Comparison of ENCODE assay signal across 16 mouse cellular contexts in the genomic region with DNA sequence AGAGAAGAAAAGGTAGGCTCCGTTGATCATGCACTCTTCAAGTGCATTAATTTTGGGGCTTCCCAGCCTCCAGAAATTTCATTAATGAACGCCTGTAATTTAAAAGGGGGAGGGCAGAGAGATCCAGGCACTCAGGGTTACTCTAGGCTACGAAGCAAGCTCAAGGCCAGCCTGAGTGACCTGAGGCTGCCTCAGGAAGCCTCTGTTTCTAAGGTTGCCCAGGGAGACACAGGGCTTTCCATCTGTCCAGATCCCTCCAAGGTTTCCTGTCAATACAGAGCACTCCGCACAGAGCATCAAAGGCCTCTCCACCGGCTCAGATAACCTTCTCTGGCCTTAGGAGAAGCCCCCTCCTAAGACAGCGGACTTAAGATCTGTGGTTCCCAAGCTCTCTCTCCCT.
DNase-seq lines count a peak whose midpoint lies in the region; ATAC-seq and TF ChIP-seq lines count a peak whose summit lies in the region.
"Had no signal": no experiment of that assay in that cellular context is flagged by ENCODE, and none has a peak within 500 bp of the region (broad histone marks: within the 10 kb centered on the region; RNA-seq: fewer than 3 reads in every experiment).

No protein-coding gene starts in this region.

- ATAC-seq in forebrain, embryonic 15.5 days (replicated peaks) = no peak
- ATAC-seq in forebrain, embryonic 14.5 days = no peak
- no peak for ATAC-seq in kidney, postnatal 0 days (replicated peaks; ENCODE audit: low FRiP score, low read depth)
- ATAC-seq in midbrain, embryonic 11.5 days (ENCODE audit: low FRiP score) = no peak
- no peak for ATAC-seq in midbrain, postnatal 0 days (ENCODE audit: low FRiP score)
- ATAC-seq: intestine, embryonic 15.5 days had no signal

- peaks cover 20% of the 10 kb centered on the region; the same call in 1 of the 2 replicates for H3K4me1 ChIP-seq in forebrain, embryonic 15.5 days
- no peaks in the 10 kb centered on the region for H3K4me1 ChIP-seq in forebrain, embryonic 14.5 days (ENCODE audit: control insufficient read depth, insufficient read depth, low read length)
- 0 out of 2 replicates have a peak, but pooled peaks cover 5% of the 10 kb centered on the region for H3K4me1 ChIP-seq in kidney, postnatal 0 days (replicated peaks; ENCODE audit: insufficient read depth, low read length)
- H3K4me1 ChIP-seq in midbrain, embryonic 11.5 days (ENCODE audit: control insufficient read depth, insufficient read depth, low read length) = no peaks in the 10 kb centered on the region
- H3K4me1 ChIP-seq in midbrain, postnatal 0 days (ENCODE audit: insufficient read depth, low read length) = no peaks in the 10 kb centered on the region
- H3K4me1 ChIP-seq: intestine, embryonic 15.5 days had no signal

- H3K27me3 ChIP-seq in forebrain, embryonic 15.5 days = no peaks in the 10 kb centered on the region
- H3K27me3 ChIP-seq in forebrain, embryonic 14.5 days (replicated peaks; ENCODE audit: control insufficient read depth, insufficient read depth, low read length) = no peaks in the 10 kb centered on the region
- no peaks in the 10 kb centered on the region for H3K27me3 ChIP-seq in kidney, postnatal 0 days (ENCODE audit: insufficient read depth, low read length)
- no peaks in the 10 kb centered on the region for H3K27me3 ChIP-seq in midbrain, embryonic 11.5 days (ENCODE audit: control insufficient read depth, insufficient read depth, low read length)
- H3K27me3 ChIP-seq in midbrain, postnatal 0 days (ENCODE audit: insufficient read depth, low read length) = no peaks in the 10 kb centered on the region
- H3K27me3 ChIP-seq: embryonic facial prominence, embryonic 12.5 days; intestine, embryonic 15.5 days had no signal

- H3K9me3 ChIP-seq in forebrain, embryonic 15.5 days = no peaks in the 10 kb centered on the region
- H3K9me3 ChIP-seq in forebrain, embryonic 14.5 days (replicated peaks; ENCODE audit: control insufficient read depth, low read length) = no peaks in the 10 kb centered on the region
- no peaks in the 10 kb centered on the region for H3K9me3 ChIP-seq in kidney, postnatal 0 days (replicated peaks; ENCODE audit: low read length)
- H3K9me3 ChIP-seq in midbrain, embryonic 11.5 days (ENCODE audit: control insufficient read depth, low read length) = no peaks in the 10 kb centered on the region
- no peaks in the 10 kb centered on the region for H3K9me3 ChIP-seq in midbrain, postnatal 0 days (ENCODE audit: low read length)
- H3K9me3 ChIP-seq: embryonic facial prominence, embryonic 12.5 days; heart, embryonic 10.5 days; intestine, embryonic 15.5 days had no signal

- no peak overlapping the region for H3K4me2 ChIP-seq in forebrain, embryonic 15.5 days (replicated peaks)
- no peak overlapping the region for H3K4me2 ChIP-seq in forebrain, embryonic 14.5 days (ENCODE audit: low read length)
- H3K4me2 ChIP-seq in kidney, postnatal 0 days (ENCODE audit: low read length) = no peak overlapping the region
- no peak overlapping the region for H3K4me2 ChIP-seq in midbrain, embryonic 11.5 days
- no peak overlapping the region for H3K4me2 ChIP-seq in midbrain, postnatal 0 days (ENCODE audit: low read depth, low read length, poor library complexity, severe bottlenecking)
- H3K4me2 ChIP-seq: embryonic facial prominence, embryonic 12.5 days; hindbrain, embryonic 14.5 days; intestine, embryonic 15.5 days had no signal

- H3K9ac ChIP-seq in forebrain, embryonic 15.5 days (replicated peaks) = no peak overlapping the region
- no peak overlapping the region for H3K9ac ChIP-seq in forebrain, embryonic 14.5 days (ENCODE audit: low read length)
- H3K9ac ChIP-seq in kidney, postnatal 0 days (ENCODE audit: low read depth, low read length) = no peak overlapping the region
- H3K9ac ChIP-seq in midbrain, embryonic 11.5 days (ENCODE audit: low read length) = no peak overlapping the region
- H3K9ac ChIP-seq in midbrain, postnatal 0 days (replicated peaks; ENCODE audit: low read length, poor library complexity, severe bottlenecking) = no peak overlapping the region
- H3K9ac ChIP-seq: embryonic facial prominence, embryonic 12.5 days; hindbrain, embryonic 14.5 days; intestine, embryonic 15.5 days had no signal

- no peak for TF ChIP-seq CTCF in kidney, postnatal 0 days (IDR thresholded peaks at IDR 0.05; ENCODE audit: low read depth)
- no peak for TF ChIP-seq CTCF in midbrain, postnatal 0 days (IDR thresholded peaks at IDR 0.05)

- 55% methylated on average over 6 of the region's 6 CpGs for WGBS in forebrain, embryonic 15.5 days
- WGBS in forebrain, embryonic 14.5 days = 55% methylated on average over 6 of the region's 6 CpGs
- WGBS in kidney, postnatal 0 days = 43% methylated on average over 6 of the region's 6 CpGs
- 37% methylated on average over 6 of the region's 6 CpGs for WGBS in midbrain, embryonic 11.5 days
- 51% methylated on average over 6 of the region's 6 CpGs for WGBS in midbrain, postnatal 0 days

- no peak overlapping the region for H3K4me3 ChIP-seq in forebrain, embryonic 15.5 days
- H3K4me3 ChIP-seq in forebrain, embryonic 14.5 days (ENCODE audit: low read depth, low read length) = no peak overlapping the region
- H3K4me3 ChIP-seq in kidney, postnatal 0 days (replicated peaks; ENCODE audit: low read depth, low read length) = no peak overlapping the region
- H3K4me3 ChIP-seq in midbrain, embryonic 11.5 days (ENCODE audit: low read depth, low read length) = no peak overlapping the region
- no peak overlapping the region for H3K4me3 ChIP-seq in midbrain, postnatal 0 days (ENCODE audit: low read depth, low read length)
- H3K4me3 ChIP-seq: embryonic facial prominence, embryonic 12.5 days; heart, embryonic 10.5 days; intestine, embryonic 15.5 days had no signal

- peak overlapping the region; percentile 69; the same call in 1 of the 2 replicates for H3K27ac ChIP-seq in forebrain, embryonic 15.5 days (replicated peaks)
- no peak overlapping the region for H3K27ac ChIP-seq in forebrain, embryonic 14.5 days (ENCODE audit: low read depth, low read length)
- peak overlapping the region; percentile 16; the same call in 1 of the 2 replicates for H3K27ac ChIP-seq in kidney, postnatal 0 days
- no peak overlapping the region for H3K27ac ChIP-seq in midbrain, embryonic 11.5 days (ENCODE audit: low read depth, low read length)
- H3K27ac ChIP-seq in midbrain, postnatal 0 days (ENCODE audit: low read depth, low read length) = no peak overlapping the region
- H3K27ac ChIP-seq: embryonic facial prominence, embryonic 12.5 days; heart, embryonic 10.5 days; hindbrain, embryonic 14.5 days; intestine, embryonic 15.5 days had no signal

- no peaks in the 10 kb centered on the region for H3K36me3 ChIP-seq in forebrain, embryonic 15.5 days
- H3K36me3 ChIP-seq in forebrain, embryonic 14.5 days (ENCODE audit: control insufficient read depth, insufficient read depth, low read length) = no peaks in the 10 kb centered on the region
- H3K36me3 ChIP-seq in kidney, postnatal 0 days (ENCODE audit: insufficient read depth, low read length) = no peaks in the 10 kb centered on the region
- H3K36me3 ChIP-seq in midbrain, embryonic 11.5 days (ENCODE audit: control insufficient read depth, insufficient read depth, low read length) = no peaks in the 10 kb centered on the region
- no peaks in the 10 kb centered on the region for H3K36me3 ChIP-seq in midbrain, postnatal 0 days (ENCODE audit: insufficient read depth, low read length)
- H3K36me3 ChIP-seq: embryonic facial prominence, embryonic 12.5 days; G1E; heart, embryonic 10.5 days; intestine, embryonic 15.5 days had no signal

- no peak for DNase-seq in forebrain, embryonic 14.5 days (ENCODE audit: low spot score)
- no peak for DNase-seq in kidney, postnatal 0 days (ENCODE audit: low spot score)
- DNase-seq in kidney, postnatal 10 days = no peak
- peak; percentile 76 for DNase-seq in midbrain, embryonic 11.5 days (ENCODE audit: low spot score, missing footprints)
- no peak for DNase-seq in midbrain, postnatal 0 days (ENCODE audit: low spot score)
- DNase-seq: embryo, embryonic 11 days; gastrocnemius, postnatal 36 days; heart, adult 11 months; heart, postnatal 10 days; heart, postnatal 4 days had no signal

Comparison
In these comparisons a context has a peak if more than half of its experiments do, and no peak if none do; other contexts are left out.
1. H3K27ac ChIP-seq: peak in forebrain, embryonic 15.5 days (single experiment) and kidney, postnatal 0 days (single experiment); none in forebrain, embryonic 14.5 days (single experiment), midbrain, embryonic 11.5 days (single experiment) and midbrain, postnatal 0 days (single experiment).